Mouse (Mus musculus) testis, adult 2 months (tissue): ENCODE results near the gene Rpap3. TPM values are rescaled to one million over a fixed set of nuclear protein-coding genes. Genes with fewer than 3 reads are reported as not detected.

Source experiments
- H3K27ac ChIP-seq: fragments of 200-500 bp; 2 replicates; pipeline ENCODE4 v1.5.1; 2012; ENCODE audit warnings: low read depth, low read length; ENCODE audit not compliant: control insufficient read depth, insufficient read depth
- H3K27me3 ChIP-seq: fragments of 200-500 bp; 2 replicates; pipeline ENCODE4 v1.6.1; 2012; ENCODE audit warnings: mild to moderate bottlenecking, low read length, moderate library complexity; ENCODE audit not compliant: control insufficient read depth, insufficient read depth
- H3K36me3 ChIP-seq: fragments of 200-500 bp; 2 replicates; pipeline ENCODE4 v1.6.1; 2012; ENCODE audit warnings: mild to moderate bottlenecking, low read length; ENCODE audit not compliant: control insufficient read depth, insufficient read depth
- H3K4me1 ChIP-seq: fragments of 200-500 bp; 2 replicates; pipeline ENCODE4 v1.6.1; 2012; ENCODE audit warnings: low read length; ENCODE audit not compliant: control insufficient read depth, insufficient read depth
- H3K4me3 ChIP-seq: fragments of 200-500 bp; 2 replicates; pipeline ENCODE4 v1.5.1; 2012; ENCODE audit warnings: low read depth, mild to moderate bottlenecking, low read length, moderate library complexity, mixed read lengths; ENCODE audit not compliant: control insufficient read depth
- CTCF ChIP-seq: fragments of 200-500 bp; IDR thresholded peaks from 2 replicates; pipeline ENCODE4 v1.5.1; 2012; ENCODE audit warnings: low read depth, mild to moderate bottlenecking, inconsistent platforms, low read length, moderate library complexity; ENCODE audit not compliant: control insufficient read depth, insufficient read depth, insufficient replicate concordance
- POLR2A ChIP-seq: fragments of 200-500 bp; IDR thresholded peaks from 2 replicates; pipeline ENCODE4 v1.6.1; 2012; ENCODE audit warnings: low read depth, mild to moderate bottlenecking, inconsistent platforms, low read length, moderate library complexity; ENCODE audit not compliant: control insufficient read depth
- polyA plus RNA-seq: library from polyadenylated mRNA; depleted of rRNA; stranded (reverse); fragments of >200 nt; gene quantifications from 2 replicates; pipeline ENCODE4 v1.2.3, GENCODE M21; 2012

Gene Rpap3
- polyA plus RNA-seq, 1 experiment = 3.7 TPM

DNA sequence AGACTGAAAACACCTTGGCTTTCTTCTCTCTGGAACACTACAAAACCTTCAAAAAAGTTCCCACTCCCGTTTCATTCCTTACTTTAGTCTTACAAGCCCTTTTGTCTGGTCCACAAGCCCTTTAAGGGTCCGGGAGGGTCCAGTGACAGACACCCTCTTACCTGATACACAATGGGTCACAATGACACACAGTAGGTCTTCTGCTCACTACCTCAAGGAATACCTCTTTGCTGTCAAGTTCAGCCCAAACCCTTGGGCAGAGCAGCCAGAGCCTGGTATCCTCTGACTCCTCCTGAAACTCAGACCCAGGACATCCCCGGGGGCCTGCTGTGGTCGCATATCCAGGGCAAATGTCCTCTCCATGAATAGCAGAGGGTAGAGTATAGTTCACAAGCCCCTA lies 43.3 kb upstream of the Rpap3 start:
- peaks cover 9% of the 10 kb centered on the region for H3K4me1 ChIP-seq
- no peak for TF ChIP-seq POLR2A
- TF ChIP-seq CTCF = no peak
- H3K36me3 ChIP-seq = no peaks in the 10 kb centered on the region
- no peaks in the 10 kb centered on the region for H3K27me3 ChIP-seq
- no peak overlapping the region for H3K4me3 ChIP-seq
- no peak overlapping the region for H3K27ac ChIP-seq

DNA sequence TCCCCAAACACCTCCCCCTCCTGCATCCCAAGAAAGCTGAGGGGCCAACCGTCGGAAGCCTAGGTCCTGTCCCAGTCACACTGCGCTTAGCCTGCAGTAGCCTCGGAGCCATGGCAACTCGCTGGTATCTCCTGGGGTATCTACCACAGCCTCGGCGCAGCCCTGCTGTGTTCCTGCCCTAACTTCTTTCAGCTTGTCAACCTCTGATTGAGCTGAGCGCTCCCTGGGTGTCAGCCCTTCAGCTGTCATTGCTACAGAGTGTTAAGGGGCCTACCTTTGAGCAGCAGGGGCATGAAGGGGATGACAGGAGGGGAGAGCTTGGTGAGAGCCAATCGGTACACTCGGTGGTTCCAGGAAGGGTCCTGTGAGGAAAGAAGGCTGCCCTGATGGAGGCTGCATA lies 42.7 kb upstream of the Rpap3 start:
- Histone ChIP-seq H3K4me3 (no peak overlapping the region), H3K27ac (no peak overlapping the region), H3K27me3 (no peaks in the 10 kb centered on the region), H3K4me1 (peaks cover 9% of the 10 kb centered on the region), H3K36me3 (no peaks in the 10 kb centered on the region)
- no peak for TF ChIP-seq POLR2A

DNA sequence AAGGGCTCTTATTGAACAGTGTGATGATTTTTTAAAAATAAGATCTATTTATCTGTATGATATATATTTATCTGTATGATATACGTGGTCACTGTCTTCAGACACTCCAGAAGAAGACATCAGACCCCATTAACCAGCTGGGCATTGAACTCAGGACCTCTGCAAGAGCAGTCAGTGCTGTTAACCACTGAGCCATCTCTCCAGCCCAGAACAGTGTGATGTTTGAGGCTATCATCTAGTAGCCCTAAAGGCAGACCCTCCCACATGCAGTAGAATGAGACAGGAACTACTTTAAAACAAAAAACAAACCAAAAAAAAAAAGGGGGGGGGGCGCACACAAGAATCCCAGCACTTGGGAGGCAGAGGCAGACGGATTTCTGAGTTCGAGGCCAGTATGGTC lies 41.9 kb upstream of the Rpap3 start:
- no peak for TF ChIP-seq POLR2A
- TF ChIP-seq CTCF = no peak
- Histone ChIP-seq H3K4me1 (peaks cover 9% of the 10 kb centered on the region), H3K36me3 (no peaks in the 10 kb centered on the region)

DNA sequence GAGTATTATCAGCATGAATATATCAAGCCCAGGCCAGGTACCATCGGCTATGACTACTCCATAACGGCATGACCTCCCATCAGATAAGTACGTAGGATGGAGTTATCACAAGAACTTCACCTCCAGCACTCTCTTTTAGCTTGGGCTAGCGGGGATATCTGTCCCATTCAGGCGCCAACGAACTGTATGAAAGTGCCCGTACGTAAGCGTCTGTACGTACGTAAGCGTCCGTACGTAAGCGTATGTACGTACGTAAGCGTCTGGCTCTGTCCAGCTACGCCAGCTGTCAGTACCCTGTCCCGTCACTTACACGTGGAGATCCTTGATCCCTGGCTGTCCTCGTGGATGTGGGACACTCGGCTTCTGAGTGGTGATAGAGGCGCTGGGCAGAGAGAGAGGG lies 41.1 kb upstream of the Rpap3 start:
- H3K36me3 ChIP-seq = no peaks in the 10 kb centered on the region
- H3K27me3 ChIP-seq = no peaks in the 10 kb centered on the region
- peaks cover 9% of the 10 kb centered on the region for H3K4me1 ChIP-seq
- H3K4me3 ChIP-seq = peak overlapping the region; percentile 83
- H3K27ac ChIP-seq = peak overlapping the region; percentile 75; the same call in 1 of the 2 replicates
- TF ChIP-seq POLR2A = peak; percentile 78; the same call in 1 of the 2 replicates
- no peak for TF ChIP-seq CTCF

More for the DNA sequence above, 41.9 kb upstream of the Rpap3 start:
- no peak overlapping the region for H3K4me3 ChIP-seq
- H3K27ac ChIP-seq = no peak overlapping the region
- H3K27me3 ChIP-seq = no peaks in the 10 kb centered on the region

DNA sequence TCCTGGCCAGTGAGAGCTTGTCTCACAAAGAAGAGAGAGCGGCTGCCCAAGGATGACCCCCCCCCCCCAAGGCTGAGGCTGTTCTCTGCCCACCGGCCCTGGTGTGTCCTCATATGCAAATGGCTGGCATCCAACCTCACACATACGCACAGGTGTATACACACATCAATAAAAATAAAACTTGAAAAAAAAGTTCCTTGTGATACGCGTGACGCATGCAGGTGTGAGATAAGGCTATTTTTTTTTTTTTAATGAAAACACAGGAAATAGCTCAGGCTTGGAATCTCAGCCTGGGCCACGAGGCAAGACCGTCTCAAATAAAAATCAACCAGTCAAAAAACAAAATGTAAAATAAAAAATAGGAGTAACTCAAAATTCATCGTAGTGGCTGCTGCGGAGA lies 40.7 kb upstream of the Rpap3 start:
- Histone ChIP-seq H3K4me1 (peaks cover 9% of the 10 kb centered on the region), H3K36me3 (no peaks in the 10 kb centered on the region), H3K27ac (no peak overlapping the region; the same call in 1 of the 2 replicates), H3K27me3 (no peaks in the 10 kb centered on the region), H3K4me3 (peak overlapping the region; percentile 83)
- TF ChIP-seq CTCF (no peak), POLR2A (no peak)

DNA sequence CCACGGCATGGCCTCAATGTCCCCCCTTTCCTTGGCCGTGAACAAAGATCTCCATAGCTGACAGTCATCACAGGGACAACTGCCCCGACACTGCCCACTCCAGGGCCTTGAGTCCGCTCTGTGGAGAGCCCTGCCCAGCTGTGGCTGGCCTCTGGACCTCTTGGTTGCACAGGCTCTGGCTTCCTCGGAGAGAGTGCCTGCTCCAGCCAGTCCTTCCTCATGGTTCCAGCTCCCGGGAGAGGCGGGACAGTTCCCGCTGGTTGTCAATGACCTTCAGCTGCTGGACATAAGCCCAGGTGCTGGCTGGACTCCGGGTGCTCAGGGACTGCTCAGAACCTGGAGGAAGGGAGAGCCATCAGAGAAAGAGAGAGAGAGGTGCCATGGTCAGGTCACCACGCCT lies 39.7 kb upstream of the Rpap3 start:
- TF ChIP-seq CTCF (no peak), POLR2A (no peak; the same call in 1 of the 2 replicates)
- H3K27ac ChIP-seq = peak overlapping the region; percentile 56
- H3K4me1 ChIP-seq = peaks cover 11% of the 10 kb centered on the region
- no peaks in the 10 kb centered on the region for H3K36me3 ChIP-seq
- H3K4me3 ChIP-seq = no peak overlapping the region
- H3K27me3 ChIP-seq = no peaks in the 10 kb centered on the region

DNA sequence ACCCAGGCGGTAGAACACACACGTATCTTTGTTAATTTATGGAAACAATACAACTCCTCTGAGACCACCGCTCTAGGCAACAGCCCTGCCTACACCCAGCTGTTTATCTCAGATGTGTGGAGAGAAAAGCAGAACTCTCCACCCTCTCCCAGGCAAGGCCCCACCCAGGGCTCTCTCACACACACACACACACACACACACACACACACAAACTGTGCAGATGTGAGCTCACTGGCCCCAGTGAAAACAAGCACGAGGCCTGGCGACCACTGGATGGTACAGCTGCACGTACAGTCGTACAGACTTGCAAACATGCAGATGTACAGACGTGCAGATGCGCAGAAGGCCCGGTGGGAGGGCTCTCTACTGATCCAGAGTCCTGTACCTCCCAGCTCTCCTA lies 39.3 kb upstream of the Rpap3 start:
- peak overlapping the region; percentile 56 for H3K27ac ChIP-seq
- no peaks in the 10 kb centered on the region for H3K36me3 ChIP-seq
- H3K4me1 ChIP-seq = peaks cover 11% of the 10 kb centered on the region
- no peak for TF ChIP-seq POLR2A
- TF ChIP-seq CTCF = no peak
- H3K27me3 ChIP-seq = no peaks in the 10 kb centered on the region
- no peak overlapping the region for H3K4me3 ChIP-seq

DNA sequence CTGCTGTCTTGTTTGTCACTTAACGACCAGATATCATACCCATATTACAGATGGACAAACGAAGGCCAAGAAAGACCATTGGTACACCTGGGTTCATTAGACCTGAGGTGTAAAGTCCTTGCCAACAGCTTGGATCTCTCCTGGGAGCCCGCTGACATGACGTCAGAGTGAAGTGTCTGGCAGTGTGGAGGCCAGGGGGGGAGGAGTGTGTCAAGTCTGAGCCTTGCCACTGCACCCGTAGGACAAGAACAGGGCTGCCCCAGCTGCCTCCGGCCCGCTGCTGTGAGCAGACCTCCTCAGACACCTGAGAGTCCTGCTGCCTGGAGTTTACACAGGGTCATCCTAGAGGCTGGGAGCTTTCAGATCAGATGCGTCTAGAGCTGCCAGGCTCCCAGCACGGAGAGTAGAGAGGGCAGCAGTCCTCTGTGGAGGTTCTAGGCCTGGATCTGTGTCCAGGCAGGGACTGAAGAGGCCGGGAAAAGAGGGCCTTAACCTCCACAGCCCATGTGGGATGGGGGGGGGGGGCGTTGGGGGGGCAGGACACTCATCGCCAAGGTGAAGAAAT lies 38.4 kb upstream of the Rpap3 start:
- Histone ChIP-seq H3K36me3 (no peaks in the 10 kb centered on the region), H3K4me3 (no peak overlapping the region), H3K4me1 (peaks cover 11% of the 10 kb centered on the region), H3K27me3 (no peaks in the 10 kb centered on the region), H3K27ac (no peak overlapping the region)
- no peak for TF ChIP-seq CTCF
- no peak for TF ChIP-seq POLR2A
